Mouse (Mus musculus): ENCODE data around the gene Rbbp5. TPM values are rescaled to one million over a fixed set of nuclear protein-coding genes. Genes with fewer than 3 reads are reported as not detected.
A peak's percentile ranks its signal among the peaks of the same experiment; 100 is the strongest.

Rbbp5 gene
- polyA plus RNA-seq, 1 experiment from 2014 or later = 40.3 TPM

DNA sequence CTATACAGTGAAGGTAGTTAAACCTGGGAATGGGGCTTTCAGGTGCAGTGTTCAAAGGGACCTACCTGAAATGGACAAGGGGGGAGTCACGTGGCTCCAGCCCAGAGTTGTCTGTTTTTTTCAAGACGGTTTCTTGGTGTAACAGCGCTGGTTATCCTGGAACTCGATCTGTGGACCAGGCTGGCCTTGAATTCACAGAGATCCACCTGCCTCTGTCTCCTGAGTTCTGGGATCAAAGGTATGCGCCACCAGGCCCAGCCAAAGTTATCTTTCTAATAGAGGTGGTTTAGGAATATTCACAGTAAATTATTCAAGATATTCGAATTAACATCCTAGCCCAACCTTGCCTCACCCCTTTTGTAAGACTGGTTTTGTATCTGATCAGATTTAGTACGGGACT lies 29.5 kb downstream of the Rbbp5 start:
- H3K9ac ChIP-seq (ENCODE audit: low read length) = no peak overlapping the region
- H3K27ac ChIP-seq (ENCODE audit: low read depth) = no peak overlapping the region
- ATAC-seq (replicated peaks; ENCODE audit: low FRiP score, low TSS enrichment, low read depth) (no peak), DNase-seq (ENCODE audit: low spot score) (no peak)
- H3K4me2 ChIP-seq (ENCODE audit: low read length) = no peak overlapping the region
- no peaks in the 10 kb centered on the region for H3K9me3 ChIP-seq (ENCODE audit: control insufficient read depth, low read length)
- peaks cover 62% of the 10 kb centered on the region for H3K36me3 ChIP-seq (ENCODE audit: control insufficient read depth, insufficient read depth, low read length)
- H3K4me3 ChIP-seq (ENCODE audit: low read depth, low read length) = no peak overlapping the region
- H3K27me3 ChIP-seq (replicated peaks; ENCODE audit: control insufficient read depth, insufficient read depth, low read length) = no peaks in the 10 kb centered on the region
- H3K4me1 ChIP-seq (replicated peaks; ENCODE audit: control insufficient read depth, insufficient read depth, low read length) = no peaks in the 10 kb centered on the region
- 87% methylated on average over 7 of the region's 7 CpGs for WGBS

DNA sequence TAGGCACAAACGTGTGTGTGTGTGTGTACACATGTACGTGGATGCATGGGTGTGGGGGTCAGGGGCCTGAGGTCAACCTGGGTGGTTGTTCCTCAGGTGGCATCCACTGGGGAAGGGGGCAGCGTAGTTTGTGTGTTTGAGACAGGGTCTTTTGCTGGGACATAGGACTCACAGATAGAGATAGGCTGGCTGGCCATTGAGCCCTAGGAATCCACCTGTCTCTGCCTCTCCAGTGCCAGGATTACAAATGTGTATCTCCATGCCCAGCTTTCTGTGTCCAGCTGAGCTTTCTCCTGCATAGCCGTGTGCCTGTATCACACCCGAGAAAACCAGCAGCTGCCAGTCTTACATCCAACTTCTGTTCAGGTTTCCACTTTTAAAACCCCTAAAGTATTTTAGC lies 32.6 kb downstream of the Rbbp5 start:
- Histone ChIP-seq H3K9me3 (ENCODE audit: control insufficient read depth, low read length) (no peaks in the 10 kb centered on the region), H3K36me3 (ENCODE audit: control insufficient read depth, insufficient read depth, low read length) (peaks cover 31% of the 10 kb centered on the region), H3K27ac (ENCODE audit: low read depth) (no peak overlapping the region), H3K4me2 (ENCODE audit: low read length) (no peak overlapping the region), H3K4me3 (ENCODE audit: low read depth, low read length) (no peak overlapping the region), H3K4me1 (replicated peaks; ENCODE audit: control insufficient read depth, insufficient read depth, low read length) (no peaks in the 10 kb centered on the region), H3K9ac (ENCODE audit: low read length) (no peak overlapping the region), H3K27me3 (replicated peaks; ENCODE audit: control insufficient read depth, insufficient read depth, low read length) (no peaks in the 10 kb centered on the region)
- DNase-seq (ENCODE audit: low spot score) (no peak), ATAC-seq (replicated peaks; ENCODE audit: low FRiP score, low TSS enrichment, low read depth) (no peak)
- WGBS = 87% methylated on average over 5 of the region's 5 CpGs

DNA sequence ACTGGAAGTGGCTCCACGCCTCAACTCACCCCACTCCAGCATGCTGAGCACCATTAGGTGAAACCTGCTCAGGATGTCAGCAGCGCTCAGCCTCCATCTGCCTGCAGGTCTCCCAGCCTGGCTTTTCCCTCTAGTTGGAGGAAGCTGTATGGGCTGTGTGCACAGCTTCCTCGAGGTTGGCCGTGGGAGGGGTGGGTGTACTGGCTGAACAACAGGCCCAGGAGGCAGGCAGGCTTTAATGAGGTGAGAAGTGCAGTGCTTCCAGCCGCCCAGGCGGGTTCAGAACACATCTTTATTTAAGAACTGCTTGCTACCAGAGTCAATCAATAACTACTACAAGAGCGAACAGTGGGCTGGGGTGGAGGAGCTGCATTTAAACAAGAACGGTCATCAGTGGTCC lies 34.4 kb downstream of the Rbbp5 start:
- Histone ChIP-seq H3K4me2 (ENCODE audit: low read length) (no peak overlapping the region), H3K4me1 (replicated peaks; ENCODE audit: control insufficient read depth, insufficient read depth, low read length) (no peaks in the 10 kb centered on the region), H3K27ac (ENCODE audit: low read depth) (no peak overlapping the region), H3K27me3 (replicated peaks; ENCODE audit: control insufficient read depth, insufficient read depth, low read length) (no peaks in the 10 kb centered on the region), H3K36me3 (ENCODE audit: control insufficient read depth, insufficient read depth, low read length) (peaks cover 16% of the 10 kb centered on the region), H3K4me3 (ENCODE audit: low read depth, low read length) (no peak overlapping the region), H3K9ac (ENCODE audit: low read length) (no peak overlapping the region), H3K9me3 (ENCODE audit: control insufficient read depth, low read length) (no peaks in the 10 kb centered on the region)
- DNase-seq (ENCODE audit: low spot score) = no peak
- 41% methylated on average over 8 of the region's 8 CpGs for WGBS
- ATAC-seq (replicated peaks; ENCODE audit: low FRiP score, low TSS enrichment, low read depth) = peak; percentile 19; the same call in 1 of the 2 replicates

DNA sequence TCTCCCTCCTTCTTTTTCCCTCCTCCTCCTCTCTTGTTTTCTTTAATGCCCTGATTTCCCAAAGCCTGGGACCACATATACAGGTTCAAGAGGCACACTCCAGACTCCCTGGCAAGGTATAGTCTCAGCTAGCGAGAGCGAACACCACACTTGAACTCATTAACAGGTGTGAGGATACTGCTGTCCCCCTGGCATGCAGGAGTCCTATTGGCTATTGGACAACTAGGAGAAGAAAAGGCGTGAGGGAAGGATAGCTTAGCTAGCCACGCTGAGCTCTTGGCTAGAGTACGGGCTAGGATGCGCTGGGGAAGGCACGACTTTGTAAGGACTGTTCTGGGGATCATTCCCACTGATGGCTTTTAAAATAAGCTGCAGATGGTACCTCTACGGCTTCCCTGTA lies 34.9 kb downstream of the Rbbp5 start:
- H3K27me3 ChIP-seq (replicated peaks; ENCODE audit: control insufficient read depth, insufficient read depth, low read length) = no peaks in the 10 kb centered on the region
- 74% methylated on average over 8 of the region's 8 CpGs for WGBS
- H3K27ac ChIP-seq (ENCODE audit: low read depth) = no peak overlapping the region
- H3K4me1 ChIP-seq (replicated peaks; ENCODE audit: control insufficient read depth, insufficient read depth, low read length) = no peaks in the 10 kb centered on the region
- no peak overlapping the region for H3K4me3 ChIP-seq (ENCODE audit: low read depth, low read length)
- no peak overlapping the region for H3K9ac ChIP-seq (ENCODE audit: low read length)
- no peak for DNase-seq (ENCODE audit: low spot score)
- H3K36me3 ChIP-seq (ENCODE audit: control insufficient read depth, insufficient read depth, low read length) = peaks cover 10% of the 10 kb centered on the region
- H3K4me2 ChIP-seq (ENCODE audit: low read length) = no peak overlapping the region
- H3K9me3 ChIP-seq (ENCODE audit: control insufficient read depth, low read length) = no peaks in the 10 kb centered on the region
- no peak for ATAC-seq (replicated peaks; ENCODE audit: low FRiP score, low TSS enrichment, low read depth)

DNA sequence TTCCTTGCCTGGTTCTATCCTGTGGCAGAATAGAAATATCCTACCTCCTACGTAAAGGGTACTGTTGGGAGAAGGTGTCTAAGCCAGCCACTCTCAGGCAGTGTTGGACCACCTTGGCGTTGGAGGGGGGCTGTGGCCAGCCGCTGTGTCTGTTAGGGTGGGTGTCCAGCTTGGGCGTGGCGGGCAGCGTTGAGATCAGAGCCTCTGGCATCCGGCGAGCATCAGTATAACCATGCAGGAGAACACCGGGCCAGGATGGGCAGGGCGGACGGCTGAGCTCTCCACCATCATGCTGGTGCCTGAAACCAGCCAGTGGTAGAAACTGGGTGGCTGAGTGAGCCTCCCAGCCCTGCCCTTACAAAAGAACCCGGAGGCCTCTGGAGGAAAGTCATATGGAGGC lies 38.2 kb downstream of the Rbbp5 start:
- Histone ChIP-seq H3K27me3 (replicated peaks; ENCODE audit: control insufficient read depth, insufficient read depth, low read length) (no peaks in the 10 kb centered on the region), H3K9me3 (ENCODE audit: control insufficient read depth, low read length) (no peaks in the 10 kb centered on the region), H3K4me2 (ENCODE audit: low read length) (no peak overlapping the region), H3K4me1 (replicated peaks; ENCODE audit: control insufficient read depth, insufficient read depth, low read length) (no peaks in the 10 kb centered on the region), H3K4me3 (ENCODE audit: low read depth, low read length) (no peak overlapping the region), H3K9ac (ENCODE audit: low read length) (no peak overlapping the region), H3K36me3 (ENCODE audit: control insufficient read depth, insufficient read depth, low read length) (no peaks in the 10 kb centered on the region), H3K27ac (ENCODE audit: low read depth) (no peak overlapping the region)
- ATAC-seq (replicated peaks; ENCODE audit: low FRiP score, low TSS enrichment, low read depth) (no peak), DNase-seq (ENCODE audit: low spot score) (no peak)
- WGBS = 87% methylated on average over 12 of the region's 12 CpGs

DNA sequence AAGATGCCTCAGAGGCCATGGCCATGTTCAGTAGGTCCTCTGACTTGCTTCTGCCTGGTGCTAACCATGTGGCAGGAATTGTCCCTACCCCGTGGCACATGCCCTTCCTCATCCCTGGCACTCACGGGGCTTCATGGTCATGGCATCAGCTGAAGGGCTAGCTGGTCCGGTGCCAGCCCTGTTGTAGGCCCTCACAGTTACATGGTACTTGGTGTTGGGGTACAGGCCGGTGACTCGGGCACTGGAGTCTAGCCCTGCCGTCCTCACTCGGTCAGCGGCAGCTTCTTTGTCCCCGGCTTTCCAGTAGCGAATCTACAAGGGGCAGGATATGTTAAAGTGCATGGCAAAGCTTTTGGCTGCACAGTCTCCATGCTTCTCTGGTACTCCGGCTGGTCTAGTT lies 39.6 kb downstream of the Rbbp5 start:
- Histone ChIP-seq H3K4me1 (replicated peaks; ENCODE audit: control insufficient read depth, insufficient read depth, low read length) (no peaks in the 10 kb centered on the region), H3K9me3 (ENCODE audit: control insufficient read depth, low read length) (no peaks in the 10 kb centered on the region), H3K9ac (ENCODE audit: low read length) (no peak overlapping the region), H3K4me2 (ENCODE audit: low read length) (no peak overlapping the region), H3K4me3 (ENCODE audit: low read depth, low read length) (no peak overlapping the region), H3K36me3 (ENCODE audit: control insufficient read depth, insufficient read depth, low read length) (no peaks in the 10 kb centered on the region), H3K27ac (ENCODE audit: low read depth) (no peak overlapping the region), H3K27me3 (replicated peaks; ENCODE audit: control insufficient read depth, insufficient read depth, low read length) (no peaks in the 10 kb centered on the region)
- ATAC-seq (replicated peaks; ENCODE audit: low FRiP score, low TSS enrichment, low read depth) (no peak), DNase-seq (ENCODE audit: low spot score) (no peak)
- 91% methylated on average over 11 of the region's 11 CpGs for WGBS

DNA sequence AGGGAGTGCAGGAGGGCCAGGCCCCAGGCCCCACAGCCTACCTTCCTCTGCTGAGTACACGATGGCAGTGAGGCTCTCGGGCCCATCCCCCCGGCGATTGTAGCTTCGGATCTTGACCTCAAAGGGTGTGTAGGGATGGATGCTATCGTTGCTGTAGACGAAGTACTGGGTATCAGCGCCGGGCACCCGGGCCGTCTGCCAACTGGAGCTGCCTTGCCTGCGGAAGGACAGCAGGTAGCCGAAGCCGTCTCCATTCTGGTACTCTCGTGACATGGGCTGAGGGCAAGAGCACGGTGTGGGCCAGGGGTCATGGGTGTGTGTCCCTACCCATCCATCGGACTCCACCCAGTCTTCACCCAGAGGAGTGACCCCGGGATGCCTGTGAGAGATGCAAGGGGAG lies 41.5 kb downstream of the Rbbp5 start:
- Histone ChIP-seq H3K9me3 (ENCODE audit: control insufficient read depth, low read length) (no peaks in the 10 kb centered on the region), H3K4me1 (replicated peaks; ENCODE audit: control insufficient read depth, insufficient read depth, low read length) (no peaks in the 10 kb centered on the region), H3K36me3 (ENCODE audit: control insufficient read depth, insufficient read depth, low read length) (no peaks in the 10 kb centered on the region), H3K4me3 (ENCODE audit: low read depth, low read length) (no peak overlapping the region), H3K9ac (ENCODE audit: low read length) (no peak overlapping the region), H3K27ac (ENCODE audit: low read depth) (no peak overlapping the region), H3K27me3 (replicated peaks; ENCODE audit: control insufficient read depth, insufficient read depth, low read length) (no peaks in the 10 kb centered on the region), H3K4me2 (ENCODE audit: low read length) (no peak overlapping the region)
- 78% methylated on average over 18 of the region's 18 CpGs for WGBS
- ATAC-seq (replicated peaks; ENCODE audit: low FRiP score, low TSS enrichment, low read depth) = no peak
- no peak for DNase-seq (ENCODE audit: low spot score)

DNA sequence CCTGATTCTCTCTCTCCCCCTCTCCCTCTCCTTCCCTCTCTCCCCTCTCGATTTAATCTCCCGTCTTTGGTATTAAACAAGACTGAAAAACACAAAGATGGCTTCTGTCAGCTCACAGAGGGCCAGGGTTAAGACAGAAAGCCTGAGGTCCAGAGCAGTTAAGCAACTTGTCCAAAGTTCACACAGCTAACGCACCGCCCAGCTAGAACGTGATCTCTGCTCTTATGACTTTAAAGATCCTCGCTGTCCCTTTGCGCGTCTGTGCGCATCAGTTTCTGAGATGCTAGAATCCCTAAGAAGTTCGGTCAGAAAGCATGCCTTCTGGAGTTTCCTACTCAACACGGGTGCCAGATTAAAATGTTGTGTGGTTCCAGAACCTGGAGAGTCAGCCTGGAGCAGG lies 42.6 kb downstream of the Rbbp5 start:
- ATAC-seq (replicated peaks; ENCODE audit: low FRiP score, low TSS enrichment, low read depth) (no peak), DNase-seq (ENCODE audit: low spot score) (no peak)
- Histone ChIP-seq H3K4me3 (ENCODE audit: low read depth, low read length) (no peak overlapping the region), H3K27ac (ENCODE audit: low read depth) (no peak overlapping the region), H3K27me3 (replicated peaks; ENCODE audit: control insufficient read depth, insufficient read depth, low read length) (no peaks in the 10 kb centered on the region), H3K4me1 (replicated peaks; ENCODE audit: control insufficient read depth, insufficient read depth, low read length) (no peaks in the 10 kb centered on the region), H3K4me2 (ENCODE audit: low read length) (no peak overlapping the region), H3K9me3 (ENCODE audit: control insufficient read depth, low read length) (no peaks in the 10 kb centered on the region), H3K36me3 (ENCODE audit: control insufficient read depth, insufficient read depth, low read length) (no peaks in the 10 kb centered on the region), H3K9ac (ENCODE audit: low read length) (no peak overlapping the region)
- WGBS = 88% methylated on average over 11 of the region's 11 CpGs

DNA sequence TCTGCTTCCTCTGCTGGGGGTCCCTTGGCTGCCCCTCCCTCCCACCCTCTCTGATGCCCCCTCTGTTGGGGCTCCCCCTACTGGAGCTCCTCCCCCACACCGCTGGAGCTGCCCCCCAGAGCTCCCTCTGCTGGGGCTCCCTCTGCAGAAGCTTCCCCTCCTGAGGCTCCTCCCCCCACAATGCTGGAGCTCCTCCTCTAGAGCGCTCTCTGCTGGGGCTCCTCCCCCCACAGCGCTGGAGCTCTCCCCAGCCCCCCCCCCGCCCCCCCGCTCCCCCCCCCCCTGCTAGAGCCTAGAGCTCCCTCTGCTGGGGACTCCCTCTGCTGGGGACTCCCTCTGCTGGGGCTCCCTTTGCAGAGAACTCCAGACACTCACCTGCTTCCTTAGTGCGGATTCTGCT lies 43.6 kb downstream of the Rbbp5 start:
- no peaks in the 10 kb centered on the region for H3K36me3 ChIP-seq (ENCODE audit: control insufficient read depth, insufficient read depth, low read length)
- ATAC-seq (replicated peaks; ENCODE audit: low FRiP score, low TSS enrichment, low read depth) = 0 out of 2 replicates have a peak, but pooled peaks have one; percentile 20
- no peak overlapping the region for H3K4me3 ChIP-seq (ENCODE audit: low read depth, low read length)
- H3K4me1 ChIP-seq (replicated peaks; ENCODE audit: control insufficient read depth, insufficient read depth, low read length) = no peaks in the 10 kb centered on the region
- H3K4me2 ChIP-seq (ENCODE audit: low read length) = no peak overlapping the region
- 13% methylated on average over 4 of the region's 6 CpGs for WGBS
- H3K9me3 ChIP-seq (ENCODE audit: control insufficient read depth, low read length) = no peaks in the 10 kb centered on the region
- no peak overlapping the region for H3K9ac ChIP-seq (ENCODE audit: low read length)
- H3K27me3 ChIP-seq (replicated peaks; ENCODE audit: control insufficient read depth, insufficient read depth, low read length) = no peaks in the 10 kb centered on the region
- DNase-seq (ENCODE audit: low spot score) = no peak
- no peak overlapping the region for H3K27ac ChIP-seq (ENCODE audit: low read depth)

All from intestine, embryonic 14.5 days (tissue).